Mouse (Mus musculus) thymus, adult 2 months (tissue): Measurements from ENCODE around the gene Pop7. TPM values are rescaled to one million over a fixed set of nuclear protein-coding genes. Genes with fewer than 3 reads are reported as not detected.

Experiments
- DNase-seq: peaks from one replicate; pipeline ENCODE4 v3.0.0; 2021
- H3K27ac ChIP-seq: fragments of 200-500 bp; 2 replicates; pipeline ENCODE4 v1.5.1; 2012; ENCODE audit warnings: low read length, control low read depth; ENCODE audit not compliant: control insufficient read depth, insufficient read depth
- H3K27me3 ChIP-seq: fragments of 200-500 bp; 2 replicates; pipeline ENCODE4 v1.6.1; 2012; ENCODE audit warnings: mild to moderate bottlenecking, low read length, moderate library complexity, mixed read lengths; ENCODE audit not compliant: control insufficient read depth, insufficient read depth
- H3K36me3 ChIP-seq: fragments of 200-500 bp; 2 replicates; pipeline ENCODE4 v1.6.1; 2012; ENCODE audit warnings: mild to moderate bottlenecking, low read length, moderate library complexity; ENCODE audit not compliant: control insufficient read depth, insufficient read depth
- H3K4me1 ChIP-seq: fragments of 200-500 bp; replicated peaks from 2 replicates; pipeline ENCODE4 v1.6.1; 2012; ENCODE audit warnings: low read length; ENCODE audit not compliant: control insufficient read depth, insufficient read depth
- H3K4me3 ChIP-seq: fragments of 200-500 bp; 2 replicates; pipeline ENCODE4 v1.5.1; 2012; ENCODE audit warnings: mild to moderate bottlenecking, low read length, control low read depth, moderate library complexity; ENCODE audit not compliant: control insufficient read depth, insufficient read depth
- CTCF ChIP-seq: fragments of 200-500 bp; IDR thresholded peaks from 2 replicates; pipeline ENCODE4 v1.5.1; 2012; ENCODE audit warnings: mild to moderate bottlenecking, control low read depth, low read length, moderate library complexity, borderline replicate concordance; ENCODE audit not compliant: control insufficient read depth, poor library complexity, insufficient read depth; ENCODE audit errors: extremely low read depth
- POLR2A ChIP-seq: fragments of 200-500 bp; IDR thresholded peaks from 2 replicates; pipeline ENCODE4 v1.6.1; 2012; ENCODE audit warnings: mild to moderate bottlenecking, low read length, control low read depth, moderate library complexity; ENCODE audit not compliant: control insufficient read depth, poor library complexity, insufficient read depth; ENCODE audit errors: extremely low read depth
- WGBS: fragments of 180-500 bp; shearing (Covaris S2); methylation state at CpG from one replicate; pipeline ENCODE4 v1.1.7; 2018; 5-methylcytosine and 5-hydroxymethylcytosine counted together
- polyA plus RNA-seq: library from polyadenylated mRNA; depleted of rRNA; stranded (reverse); fragments of >200 nt; gene quantifications from 2 replicates; pipeline ENCODE4 v1.2.3, GENCODE M21; 2012

The Pop7 gene
- polyA plus RNA-seq, 1 experiment, result 68.7 TPM

DNA sequence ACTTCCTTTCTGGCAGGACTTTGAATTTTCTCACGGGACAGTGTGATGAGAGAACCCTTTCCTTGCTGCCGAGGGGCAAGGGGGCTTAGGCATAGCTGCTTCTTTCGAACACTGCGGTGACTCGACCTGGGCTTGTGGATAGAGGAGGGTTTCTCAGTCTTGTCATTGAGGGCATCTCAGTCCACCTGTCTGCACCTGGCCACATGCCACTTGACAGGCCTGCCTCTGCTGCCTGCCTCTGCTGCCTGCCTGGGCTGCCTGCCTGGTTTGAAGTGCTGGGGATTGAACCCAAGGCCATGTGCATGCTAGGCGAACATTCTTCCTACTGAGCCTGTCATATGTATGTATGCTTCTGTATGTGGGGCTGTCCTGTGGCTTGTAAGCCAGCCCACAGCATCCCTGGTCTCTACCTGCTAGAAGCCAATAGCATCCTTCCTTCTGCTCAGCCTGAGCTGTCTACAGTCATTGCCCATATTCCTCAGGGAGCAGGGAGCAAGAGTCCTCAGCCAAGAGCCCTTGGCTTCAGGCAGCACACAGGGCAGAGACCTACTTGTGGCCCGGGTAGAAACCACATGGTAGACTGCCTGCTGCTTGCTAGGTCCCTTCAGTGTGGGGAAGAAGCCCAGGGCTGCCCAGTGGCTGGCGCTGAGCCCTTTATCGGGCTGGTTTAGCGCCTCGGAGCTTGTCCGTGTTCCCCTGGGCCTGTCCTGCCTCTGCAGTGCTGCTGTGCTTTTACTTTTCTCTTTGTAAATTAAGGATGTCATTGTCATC, 11.8 kb upstream of the Pop7 start:
- no peak for DNase-seq
- 92% methylated on average over 12 of the region's 12 CpGs for WGBS

DNA sequence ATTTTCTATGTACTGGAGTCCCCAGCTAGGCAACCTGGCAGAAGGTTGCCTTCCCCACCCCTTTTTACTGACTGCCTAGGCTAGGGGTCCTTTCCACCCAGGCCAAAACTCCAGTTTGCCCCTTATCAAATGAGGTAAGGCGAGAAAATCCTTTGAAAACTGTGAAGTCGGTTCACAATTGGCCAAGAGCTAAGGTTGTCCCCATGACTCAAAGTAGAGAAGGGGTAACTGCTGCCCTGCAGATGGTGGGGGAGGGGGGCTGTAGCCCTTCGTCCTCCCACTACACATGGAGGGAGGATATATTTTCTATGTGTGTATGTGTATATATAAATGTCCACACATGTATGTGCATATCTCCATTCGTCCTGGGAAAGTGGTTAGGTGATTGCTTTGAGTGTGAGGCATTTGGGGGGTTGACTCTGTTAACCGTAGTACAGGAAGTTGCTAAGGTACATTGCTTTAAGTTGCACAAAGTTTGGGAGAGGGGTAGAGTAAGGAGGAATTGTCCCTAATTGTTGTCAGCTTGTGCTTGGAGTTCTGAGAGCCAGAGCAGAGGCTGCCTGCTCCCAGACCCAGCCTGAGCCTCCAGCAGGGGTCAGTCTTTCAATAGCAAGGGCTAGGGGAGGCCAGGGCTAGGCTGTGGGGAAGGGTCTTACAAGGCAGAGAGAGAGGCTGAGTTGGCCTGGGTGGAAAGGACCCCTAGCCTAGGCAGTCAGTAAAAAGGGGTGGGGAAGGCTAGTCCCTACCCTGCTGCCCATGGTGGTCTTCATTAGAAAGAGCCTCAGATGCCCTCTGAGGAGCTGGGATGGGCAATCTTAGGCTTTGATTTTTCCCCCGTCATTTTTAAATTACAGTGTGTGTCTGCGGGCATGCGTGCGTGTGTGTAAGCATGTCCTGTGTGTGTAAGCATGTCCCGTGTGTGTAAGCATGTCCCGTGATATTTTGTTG, 10.8 kb upstream of the Pop7 start:
- no peaks in the 10 kb centered on the region for H3K27me3 ChIP-seq
- H3K27ac ChIP-seq, result no peak overlapping the region
- H3K4me3 ChIP-seq, result no peak overlapping the region
- DNase-seq, result no peak
- 87% methylated on average over 11 of the region's 11 CpGs for WGBS
- H3K4me1 ChIP-seq, result peaks cover 20% of the 10 kb centered on the region
- 0 out of 2 replicates have a peak, but pooled peaks have one; percentile 20 for TF ChIP-seq CTCF
- no peak for TF ChIP-seq POLR2A
- H3K36me3 ChIP-seq, result no peaks in the 10 kb centered on the region

More for the DNA sequence above, 11.8 kb upstream of the Pop7 start:
- H3K4me3 ChIP-seq, result no peak overlapping the region
- H3K36me3 ChIP-seq, result peaks cover 7% of the 10 kb centered on the region
- H3K27ac ChIP-seq, result no peak overlapping the region
- peaks cover 20% of the 10 kb centered on the region for H3K4me1 ChIP-seq
- TF ChIP-seq CTCF (no peak), POLR2A (no peak)
- no peaks in the 10 kb centered on the region for H3K27me3 ChIP-seq

DNA sequence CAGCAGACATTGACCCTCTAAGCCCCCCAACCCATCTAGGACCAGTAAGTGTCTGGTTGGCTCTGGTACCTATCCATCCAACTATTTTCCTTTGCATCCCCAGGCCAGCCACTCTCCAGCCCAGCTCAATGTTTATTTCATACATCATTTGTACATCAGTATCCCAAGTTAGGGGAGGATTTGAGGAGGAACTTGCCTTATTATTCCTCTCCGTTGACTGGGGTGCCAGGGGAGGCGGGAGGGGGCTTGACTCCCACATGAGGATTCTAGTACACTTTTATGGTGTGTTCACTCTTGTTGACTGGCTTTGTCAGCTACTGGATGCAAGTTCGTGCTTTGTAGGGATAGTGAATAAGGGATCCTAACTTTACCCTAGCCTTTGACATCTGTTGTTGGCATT, 9.4 kb upstream of the Pop7 start:
- Histone ChIP-seq H3K27me3 (no peaks in the 10 kb centered on the region), H3K4me1 (peaks cover 20% of the 10 kb centered on the region), H3K4me3 (no peak overlapping the region), H3K27ac (no peak overlapping the region), H3K36me3 (no peaks in the 10 kb centered on the region)
- no peak for DNase-seq
- 88% methylated on average over 3 of the region's 3 CpGs for WGBS
- no peak for TF ChIP-seq POLR2A
- TF ChIP-seq CTCF, result no peak

DNA sequence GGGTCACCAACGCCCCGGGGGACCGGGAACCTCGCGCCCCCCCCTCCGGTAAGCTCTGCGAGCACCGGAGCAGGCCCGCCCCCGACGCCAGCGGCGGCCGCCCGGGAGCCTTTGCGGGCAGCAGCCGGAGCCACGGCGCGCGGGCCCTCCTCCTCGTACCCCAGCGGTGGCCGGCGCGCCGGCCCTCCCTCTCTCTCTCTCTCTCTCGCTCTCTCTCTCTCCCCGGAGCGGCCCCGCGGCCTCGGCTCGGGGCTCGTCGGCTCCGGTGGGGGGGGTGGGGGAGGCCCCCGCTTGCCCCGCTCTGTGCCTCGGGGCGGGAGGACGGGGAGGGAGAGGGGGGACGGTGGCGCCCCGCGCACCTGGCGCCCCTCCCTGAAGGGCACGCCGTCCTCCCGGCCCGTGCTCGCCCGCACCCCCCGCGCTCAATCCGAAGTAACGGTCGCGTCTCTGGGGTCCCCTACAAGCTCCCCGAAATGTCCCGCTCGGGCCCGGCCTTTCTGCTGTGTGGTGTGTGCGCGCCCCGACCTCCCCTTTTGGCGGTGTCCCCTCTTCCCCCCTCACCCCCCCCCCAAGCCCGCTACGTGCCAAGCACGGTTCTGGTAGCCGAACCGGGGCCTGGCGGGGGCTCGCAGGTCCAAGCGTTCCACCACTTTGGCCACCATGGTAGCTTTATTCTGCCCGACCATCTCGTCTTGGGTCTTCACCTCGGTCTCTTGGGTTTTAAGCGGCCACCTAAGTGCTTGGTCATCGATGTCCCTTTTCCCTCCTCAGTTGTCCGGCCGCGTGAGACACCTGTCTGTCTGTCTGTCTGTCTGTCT, 8.5 kb upstream of the Pop7 start:
- Histone ChIP-seq H3K4me1 (peaks cover 20% of the 10 kb centered on the region), H3K27me3 (no peaks in the 10 kb centered on the region), H3K27ac (no peak overlapping the region), H3K4me3 (peak overlapping the region; percentile 74), H3K36me3 (no peaks in the 10 kb centered on the region)
- WGBS, result 1% methylated on average over 67 of the region's 83 CpGs
- peak; percentile 53 for DNase-seq
- 0 out of 2 replicates have a peak, but pooled peaks have one; percentile 12 for TF ChIP-seq POLR2A
- TF ChIP-seq CTCF, result no peak; the same call in 1 of the 2 replicates

DNA sequence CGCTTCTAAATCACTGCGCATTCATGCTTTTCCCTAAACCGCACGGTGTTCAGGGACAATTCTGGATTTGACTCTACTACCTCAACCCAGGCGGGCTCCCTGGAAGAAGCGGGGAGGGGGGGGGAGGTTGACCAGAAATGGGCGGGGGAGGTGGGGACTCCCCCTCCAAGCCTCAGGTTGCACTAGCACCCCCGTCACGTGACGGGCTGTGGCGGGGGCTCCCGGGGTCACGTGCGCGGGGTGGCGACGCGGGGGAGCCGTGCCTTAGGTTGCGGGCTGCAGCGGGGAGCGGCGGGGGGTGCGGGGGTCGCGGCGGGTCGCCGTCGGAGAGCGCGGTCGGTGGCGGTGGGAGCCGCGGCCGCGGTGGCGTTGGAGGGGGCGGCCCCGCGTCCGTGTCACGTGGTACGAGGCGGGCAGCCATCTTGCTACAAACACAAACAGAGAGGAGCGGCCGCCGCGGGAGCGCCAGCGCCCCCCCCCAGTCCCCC, 7.7 kb upstream of the Pop7 start:
- 2% methylated on average over 52 of the region's 52 CpGs for WGBS
- H3K36me3 ChIP-seq, result no peaks in the 10 kb centered on the region
- DNase-seq, result peak; percentile 80
- TF ChIP-seq POLR2A (0 out of 2 replicates have a peak, but pooled peaks have one; percentile 15), CTCF (no peak)
- peaks cover 20% of the 10 kb centered on the region for H3K4me1 ChIP-seq
- no peaks in the 10 kb centered on the region for H3K27me3 ChIP-seq
- peak overlapping the region; percentile 74 for H3K4me3 ChIP-seq
- no peak overlapping the region for H3K27ac ChIP-seq

DNA sequence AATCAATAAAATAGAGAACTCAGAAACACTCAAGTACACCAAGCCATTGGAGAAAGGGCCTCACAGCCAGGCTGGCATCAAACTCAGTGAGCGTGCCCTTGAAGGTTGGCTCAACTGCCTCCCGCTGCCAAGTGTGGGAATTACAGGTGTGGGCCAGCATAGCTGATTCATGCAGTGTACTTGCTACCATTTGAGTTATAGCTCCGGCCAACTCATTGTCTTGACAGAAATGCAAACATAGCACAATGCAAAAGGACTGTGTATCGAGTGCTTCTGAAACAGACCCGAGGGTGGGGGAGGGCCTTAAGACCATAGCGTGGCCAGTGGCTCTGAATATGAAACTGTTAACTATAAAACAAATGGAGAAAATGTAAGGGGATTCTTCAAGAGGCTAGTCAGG, 1.7 kb upstream of the Pop7 start:
- 0 out of 2 replicates have a peak, but pooled peaks have one; percentile 16 for TF ChIP-seq CTCF
- TF ChIP-seq POLR2A, result no peak
- peak; percentile 40 for DNase-seq
- Histone ChIP-seq H3K4me1 (peaks cover 6% of the 10 kb centered on the region), H3K4me3 (no peak overlapping the region), H3K36me3 (no peaks in the 10 kb centered on the region), H3K27ac (no peak overlapping the region), H3K27me3 (no peaks in the 10 kb centered on the region)
- 84% methylated on average over 6 of the region's 6 CpGs for WGBS
